Mouse (Mus musculus) activated CD4-positive, CD25-positive, alpha-beta regulatory T cell, adult 4 months (primary cell): Measurements from ENCODE around the gene Dguok. TPM values are rescaled to one million over a fixed set of nuclear protein-coding genes. Genes with fewer than 3 reads are reported as not detected.

Experiments
- polyA plus RNA-seq, 2 experiments: library from polyadenylated mRNA; unstranded; fragments of 100-300 nt; shearing (Covaris generic); gene quantifications; one replicate each; pipeline ENCODE4 v1.2.1; 2017

Dguok gene
- polyA plus RNA-seq, 2 experiments from 2014 or later, result 65.1 to 79.0 TPM

Other genes with a start within 250 kb of the Dguok start
- 100 to 1,000 TPM; 124 to 145 TPM for gene Mthfd2, start 181.1 kb downstream of the Dguok start, polyA plus RNA-seq
- gene Mob1a, start 181.0 kb downstream of the Dguok start, polyA plus RNA-seq, result 10 to 100 TPM; 66.3 to 74.8 TPM
- gene Bola3, start 157.8 kb downstream of the Dguok start, polyA plus RNA-seq, result 10 to 100 TPM; 66.0 to 72.3 TPM
- 10 to 100 TPM; 17.2 to 23.9 TPM for gene Tet3, start 47.9 kb downstream of the Dguok start, polyA plus RNA-seq
- 10 to 100 TPM; 36.5 to 47.4 TPM for gene Actg2, start 29.3 kb upstream of the Dguok start, polyA plus RNA-seq
- gene Stambp, start 65.8 kb upstream of the Dguok start, polyA plus RNA-seq, result 10 to 100 TPM; 30.5 to 38.9 TPM
- gene Clec4f, start 149.2 kb upstream of the Dguok start, polyA plus RNA-seq, result not detected
- not detected for gene Cd207, start 170.9 kb upstream of the Dguok start, polyA plus RNA-seq
- under 1 TPM in 1 of 2 experiments, not detected in 1; 0.45 TPM for gene Vax2, start 204.3 kb upstream of the Dguok start, polyA plus RNA-seq
- not detected for gene Atp6v1b1, start 236.0 kb upstream of the Dguok start, polyA plus RNA-seq